Mouse (Mus musculus) activated CD4-positive, CD25-positive, alpha-beta regulatory T cell, adult 4 months (primary cell): ENCODE data around the gene Asb8. TPM values are rescaled to one million over a fixed set of nuclear protein-coding genes. Genes with fewer than 3 reads are reported as not detected.

Experiments used
- ATAC-seq: one replicate; pipeline ENCODE4 v1.8.0; 2017
- polyA plus RNA-seq, 2 experiments: library from polyadenylated mRNA; unstranded; fragments of 100-300 nt; shearing (Covaris generic); gene quantifications; one replicate each; pipeline ENCODE4 v1.2.1; 2017

Asb8 gene
- 10 to 100 TPM; 36.6 to 43.2 TPM for polyA plus RNA-seq

DNA sequence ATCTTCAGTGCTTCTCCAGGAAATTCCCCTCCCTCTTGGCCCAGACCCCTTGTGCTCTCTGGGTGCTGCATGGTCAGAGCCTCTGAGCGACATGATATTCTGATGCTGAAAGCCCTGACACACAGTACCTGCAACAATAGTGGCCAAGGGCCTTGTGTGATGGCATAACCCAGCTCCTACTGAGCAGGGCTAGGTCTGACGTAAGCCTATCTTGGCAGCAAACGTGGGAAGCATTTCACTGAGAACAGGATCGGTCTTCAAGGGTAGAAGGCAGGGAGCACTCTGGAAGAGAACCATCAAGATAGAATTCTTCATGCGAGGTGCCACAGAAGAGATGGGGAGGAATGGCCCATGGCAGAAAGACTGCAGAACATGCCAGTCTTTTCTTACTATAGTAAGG is at the start of gene Asb8:
Gene Asb8 (minus strand): TSS at position 101 of the 400 bp plus-strand sequence.
- no peak for ATAC-seq

GRCm38 (mm10) chr15:98214130-98214529 is 48.7 kb upstream of the Asb8 start:
- ATAC-seq: no peak

GRCm38 (mm10) chr15:98213336-98213870 is 48.0 kb upstream of the Asb8 start:
- ATAC-seq: no peak

- ATAC-seq: no peak
Observed at GRCm38 (mm10) chr15:98209676-98210075, 44.3 kb upstream of the Asb8 start.

GRCm38 (mm10) chr15:98195442-98195841 is 30.0 kb upstream of the Asb8 start, which contains the start of gene Olfr288:
TSS of gene Olfr288 (minus strand) at chr15:98195542.
- ATAC-seq: no peak

DNA sequence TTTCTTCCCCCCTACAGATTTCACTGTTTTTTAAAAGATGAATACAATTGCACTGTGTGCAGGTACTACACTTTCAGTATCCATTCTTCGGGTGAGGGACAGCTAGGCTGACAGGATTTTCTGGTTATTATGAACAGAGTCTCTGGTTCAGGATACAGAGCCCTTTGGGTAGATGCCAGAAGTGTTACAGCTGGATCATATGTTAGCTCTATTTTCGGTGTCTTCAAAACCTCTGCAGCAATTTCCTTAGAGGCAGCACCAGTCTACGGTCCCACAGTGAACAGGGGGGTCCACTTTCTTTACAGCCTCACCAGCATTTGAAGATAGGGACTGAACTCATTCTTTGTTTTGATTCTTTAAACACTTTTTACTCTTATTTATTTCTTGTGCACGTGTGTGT is 19.0 kb upstream of the Asb8 start:
- ATAC-seq: no peak

DNA sequence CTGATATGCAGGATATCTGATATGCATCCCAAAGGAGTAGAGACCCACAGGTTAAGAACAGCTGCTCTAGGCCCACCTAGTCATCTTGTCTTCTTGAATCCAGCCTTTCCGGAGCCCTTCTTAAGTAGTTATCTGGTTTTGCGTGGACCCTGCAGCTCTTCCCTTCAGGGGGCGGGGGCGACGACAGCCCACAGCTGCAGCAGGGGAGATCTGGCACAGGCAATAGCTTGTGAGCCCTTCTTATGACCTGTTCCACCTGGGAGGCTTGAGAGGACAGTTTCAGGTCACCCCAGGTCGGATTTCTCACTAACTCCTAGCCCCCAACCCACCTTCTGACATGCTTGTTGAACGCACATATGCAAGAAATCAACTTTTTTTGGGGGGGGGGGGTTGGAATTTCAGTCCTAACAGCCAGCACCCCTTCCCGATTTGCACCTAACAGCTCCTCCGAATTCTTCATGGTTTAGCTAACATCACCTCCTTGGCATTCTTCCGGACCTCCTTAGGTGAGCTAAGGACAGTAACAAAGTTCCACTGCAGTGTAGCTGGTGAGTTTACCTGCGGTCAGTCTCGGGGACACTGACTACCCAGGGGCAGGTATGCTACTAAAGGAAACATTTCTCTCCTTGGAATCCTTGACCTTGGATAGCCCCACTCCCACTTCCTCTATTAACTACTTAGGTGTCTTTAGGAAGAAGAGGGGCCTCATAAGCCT is 16.6 kb upstream of the Asb8 start:
- ATAC-seq: no peak

DNA sequence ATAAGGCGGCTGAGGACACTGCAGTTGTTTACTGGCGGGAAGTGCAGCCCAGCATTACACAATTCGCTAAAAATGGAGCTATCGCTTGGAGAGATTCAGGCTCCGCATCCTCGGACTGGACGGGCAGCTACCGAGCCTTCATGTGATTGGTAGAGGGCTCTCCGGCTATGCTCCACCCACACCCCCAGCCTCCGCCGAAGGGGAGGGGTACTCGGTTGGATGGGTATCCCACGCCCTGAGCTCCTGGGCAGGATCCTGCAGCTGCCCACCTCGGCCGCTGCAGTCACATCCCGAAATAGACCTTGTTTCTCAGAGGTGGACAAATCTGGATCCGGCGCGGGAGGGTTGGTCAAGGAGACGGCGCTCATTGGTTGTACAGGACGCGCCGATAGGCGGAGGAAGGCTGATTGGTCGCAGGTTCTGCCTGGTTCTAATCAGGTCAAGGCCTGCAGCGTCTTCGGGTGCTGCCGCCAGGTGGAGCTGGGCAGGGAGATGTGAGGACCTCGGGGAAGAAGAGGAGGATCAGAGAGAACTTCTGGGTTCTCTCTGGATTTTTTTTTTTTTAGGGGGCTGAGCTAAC is 15.8 kb upstream of the Asb8 start:
- ATAC-seq: peak; percentile 96

DNA sequence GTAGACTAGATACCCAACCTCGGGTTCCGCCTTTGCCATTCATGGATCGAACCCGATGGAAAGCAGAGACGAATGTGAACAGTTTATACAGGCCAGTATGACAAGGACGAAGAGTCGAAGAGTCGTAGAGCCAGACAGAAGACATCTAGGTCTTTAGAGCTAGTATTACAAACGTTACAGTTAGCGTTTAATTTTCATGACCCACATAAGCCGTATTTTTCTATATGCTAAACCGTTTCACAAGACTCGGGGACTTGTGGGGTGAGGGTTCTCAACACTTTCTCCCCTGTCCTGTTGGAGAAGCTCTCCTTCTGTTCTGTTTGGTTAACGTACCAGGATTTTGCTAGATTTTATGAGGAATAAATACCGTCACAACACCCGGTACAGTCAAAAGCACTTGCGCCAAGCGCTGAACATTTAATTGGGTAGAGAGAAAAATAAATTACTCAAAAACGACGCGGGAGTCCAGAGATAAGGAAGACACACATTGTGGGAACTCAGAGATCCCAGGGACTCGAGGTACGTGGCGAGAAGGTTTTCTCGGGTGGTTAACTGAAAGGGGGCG is 15.2 kb upstream of the Asb8 start:
- no peak for ATAC-seq

DNA sequence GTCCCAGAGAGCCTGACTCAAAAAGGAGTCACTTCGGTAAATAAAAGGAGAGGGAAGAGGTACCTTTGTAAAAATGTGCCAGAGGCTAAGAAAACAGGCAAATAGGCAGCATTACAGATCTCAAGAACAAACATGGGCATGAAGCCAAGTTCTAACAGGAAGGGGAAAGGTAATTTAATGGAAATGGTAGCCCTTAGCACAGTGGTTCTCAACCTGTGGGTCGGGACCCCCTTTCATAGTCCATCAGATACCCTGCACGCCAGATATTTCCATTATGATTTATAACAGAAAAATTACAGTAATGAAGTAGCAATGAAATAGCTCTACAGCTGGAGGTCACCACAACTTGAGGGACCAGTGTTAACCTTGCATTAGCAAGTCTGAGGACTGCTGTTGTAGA is 11.9 kb upstream of the Asb8 start:
- no peak for ATAC-seq

DNA sequence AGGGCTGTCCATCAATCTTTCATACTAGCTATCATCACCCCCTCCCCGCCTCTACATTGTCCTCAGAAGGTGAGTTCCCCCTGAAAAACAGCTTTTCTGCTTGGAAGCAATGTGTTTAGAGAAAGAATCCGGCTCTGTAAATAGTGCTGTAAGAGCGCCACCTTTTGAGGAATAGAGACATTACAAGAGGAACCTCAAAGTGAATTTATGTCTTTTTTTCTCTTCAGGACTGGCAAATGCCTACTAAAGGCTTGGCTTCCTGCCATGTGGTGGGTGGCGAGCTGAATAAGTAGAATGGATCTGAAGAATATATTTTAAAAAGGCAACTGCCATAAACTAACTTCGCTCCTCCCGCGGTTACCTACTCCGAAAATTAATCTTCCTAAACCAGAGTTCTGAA is 8.4 kb upstream of the Asb8 start:
- peak; percentile 36 for ATAC-seq

GRCm38 (mm10) chr15:98172113-98172512 is 6.7 kb upstream of the Asb8 start:
- ATAC-seq: no peak

DNA sequence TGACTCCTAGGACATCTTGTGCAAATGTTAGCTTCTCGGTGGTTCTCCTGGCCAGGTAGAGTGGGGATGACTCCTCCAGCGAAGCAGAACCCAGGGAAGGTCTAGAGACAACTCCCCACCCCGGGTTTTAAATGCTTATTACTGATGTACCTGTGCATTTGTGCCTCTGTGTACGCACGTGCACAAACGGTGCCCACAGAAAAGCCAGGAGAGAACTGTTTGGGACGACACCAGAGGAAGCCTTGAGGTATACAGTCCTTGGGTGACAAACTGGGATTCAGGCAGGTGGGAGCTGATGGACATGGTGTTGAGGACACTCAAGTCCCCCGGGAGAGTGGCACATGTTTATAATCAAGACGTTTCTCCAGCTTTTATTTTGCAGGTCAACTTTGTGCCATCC is 5.5 kb upstream of the Asb8 start:
- no peak for ATAC-seq

DNA sequence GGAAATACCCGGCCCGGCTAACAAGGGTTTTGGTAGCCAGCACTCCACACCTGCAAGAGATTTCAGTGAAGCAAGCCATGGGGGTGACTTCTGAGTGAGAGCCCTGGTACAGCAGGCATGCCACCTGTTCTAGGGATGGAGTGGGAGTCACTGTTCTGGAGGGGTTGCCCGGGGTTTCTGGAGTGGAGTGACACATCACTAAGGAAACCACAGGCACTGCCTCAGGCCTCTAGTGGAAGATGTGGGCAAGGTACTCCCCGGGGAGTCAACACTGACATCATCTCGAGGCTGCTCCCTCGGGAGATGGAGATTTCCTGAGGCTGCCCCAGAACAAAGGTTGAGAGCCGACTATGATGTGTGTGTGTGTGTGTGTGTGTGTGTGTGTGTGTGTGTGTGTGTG is 4.9 kb upstream of the Asb8 start:
- ATAC-seq: no peak

GRCm38 (mm10) chr15:98168622-98169004 is 3.2 kb upstream of the Asb8 start:
- ATAC-seq: no peak

DNA sequence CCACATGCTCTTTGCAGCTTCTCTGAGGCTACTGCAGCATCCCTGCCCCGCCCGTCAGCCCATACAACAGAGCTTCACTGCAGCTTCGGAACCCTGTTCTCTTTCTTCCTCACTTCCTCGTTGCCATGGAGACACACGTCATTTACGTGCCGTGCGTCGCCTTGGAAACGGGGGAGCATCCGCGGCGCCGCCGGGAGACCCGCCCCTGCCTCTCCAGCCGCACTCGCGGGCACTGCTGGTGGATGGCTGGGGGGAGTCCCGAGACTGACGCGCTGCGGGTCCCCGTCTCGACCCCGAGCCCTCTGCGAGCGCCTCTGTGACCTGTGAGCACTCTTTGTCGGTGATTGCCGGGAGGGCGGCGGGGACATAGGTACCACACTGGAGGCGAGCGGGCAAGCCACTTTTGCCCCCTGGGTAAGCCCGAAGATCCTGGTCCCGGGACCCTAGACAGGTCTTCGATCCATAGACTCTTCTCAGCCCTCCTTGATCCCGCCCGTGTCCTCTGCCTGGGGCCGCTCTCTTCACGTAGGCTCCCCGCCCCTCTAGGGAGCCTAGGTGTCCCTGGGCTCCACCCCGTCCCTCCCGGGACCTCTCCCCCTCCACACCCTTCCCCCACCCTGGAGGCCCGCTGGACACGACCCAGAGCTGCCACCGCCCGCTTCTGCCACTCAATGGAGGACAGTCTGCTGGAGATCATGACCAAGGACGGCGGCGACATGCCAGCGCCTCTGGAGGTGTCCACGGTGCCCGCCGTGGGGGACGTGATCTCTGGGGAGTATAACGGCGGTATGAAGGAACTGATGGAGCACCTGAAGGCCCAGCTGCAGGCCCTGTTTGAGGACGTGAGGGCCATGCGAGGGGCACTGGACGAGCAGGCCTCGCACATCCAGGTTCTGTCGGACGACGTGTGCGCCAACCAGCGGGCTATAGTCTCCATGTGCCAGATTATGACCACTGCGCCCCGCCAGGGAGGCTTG is 2.5 kb upstream of the Asb8 start:
- ATAC-seq: peak; percentile 94

GRCm38 (mm10) chr15:98166963-98167644 is 1.7 kb upstream of the Asb8 start, which contains the start of gene Ccdc184:
TSS of gene Ccdc184 (plus strand) at chr15:98167158.
- no peak for ATAC-seq

- no peak for ATAC-seq
Observed at GRCm38 (mm10) chr15:98162561-98162960, 2.9 kb downstream of the Asb8 start.

- ATAC-seq: no peak
Observed at GRCm38 (mm10) chr15:98161026-98161805, 4.2 kb downstream of the Asb8 start.

- no peak for ATAC-seq
Observed at GRCm38 (mm10) chr15:98157253-98157652, 8.2 kb downstream of the Asb8 start.

DNA sequence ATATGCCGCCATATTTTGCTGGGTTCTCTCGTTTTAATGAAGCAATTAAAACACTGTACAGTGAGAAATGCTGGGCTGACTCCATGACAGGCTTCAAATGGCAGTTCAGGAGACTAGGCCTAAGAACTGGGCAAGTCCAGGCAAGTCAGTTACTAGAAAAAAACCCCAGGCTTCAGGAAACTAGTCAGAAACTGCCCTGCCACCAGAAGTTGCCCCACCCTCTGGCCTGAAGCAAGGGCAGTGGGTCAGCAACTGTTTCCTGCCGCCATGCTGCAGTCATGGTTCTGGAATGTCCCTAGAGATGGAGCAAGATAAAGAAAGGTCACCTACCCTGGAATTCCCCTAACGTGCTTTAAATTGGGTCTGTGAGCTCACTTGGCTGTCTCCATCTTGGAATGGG is 9.5 kb downstream of the Asb8 start:
- no peak for ATAC-seq
